Mouse (Mus musculus): ENCODE measurements at regions not wholly inside any gene's neighbourhood (a gene's known extent, or its start where the extent isn't known, plus 50 kb on each side); places are given as distances from the start of the nearest gene placed in this dataset.

GRCm38 (mm10) chr2:179007766-179008165 is 434.5 kb upstream of the Cdh4 start:
- Histone ChIP-seq H3K79me2 (replicated peaks; ENCODE audit: control insufficient read depth, extremely low read depth, insufficient read depth, poor library complexity, severe bottlenecking) (no peaks in the 10 kb centered on the region), H3K9me3 (replicated peaks; ENCODE audit: low read length) (peaks cover 68% of the 10 kb centered on the region), H3K36me3 (replicated peaks in 1 of 2; ENCODE audit: control insufficient read depth in 1 of 2, insufficient read depth in 1 of 2, low read length in 1 of 2) (no peaks in the 10 kb centered on the region), H3K9ac (ENCODE audit: insufficient read depth, low read depth) (no peak overlapping the region), H3K4me3 (replicated peaks in 1 of 3; ENCODE audit: low read depth in 2 of 3, low read length in 2 of 3, poor library complexity in 1 of 3) (peak overlapping the region in 1 of 3 experiments; percentile 5), H3K27ac (ENCODE audit: insufficient read depth, low read depth) (no peak overlapping the region), H3K27me3 (replicated peaks) (no peaks in the 10 kb centered on the region), H3K4me2 (ENCODE audit: insufficient read depth, low read depth, poor library complexity, severe bottlenecking) (no peak overlapping the region), H3K4me1 (ENCODE audit: control insufficient read depth in 1 of 2, insufficient read depth in 2 of 2) (no peaks in the 10 kb centered on the region)
- no peak for TF ChIP-seq GABPA (IDR thresholded peaks at IDR 0.05; ENCODE audit: insufficient replicate concordance, low read depth, low read length)
- no peak for TF ChIP-seq TCF12 (IDR thresholded peaks at IDR 0.05; ENCODE audit: low read depth, low read length)
- no peak for TF ChIP-seq MXI1 (IDR thresholded peaks at IDR 0.05; ENCODE audit: low read depth, low read length)
- dilution Hi-C loops (cut with MboI; ENCODE audit: extremely low pct_ligation_motif_present, extremely low pct_unique_long_range_greater_than_20kb, low sequenced_read_pairs), result no loop called here
- no peak for DNase-seq (ENCODE audit: extremely low read depth)
- in situ Hi-C loops (cut with MboI; ENCODE audit: low pct_ligation_motif_present, low pct_unique_long_range_greater_than_20kb, low sequenced_read_pairs), result no loop called here

- no peak overlapping the region for H3K4me3 ChIP-seq (replicated peaks in 1 of 3; ENCODE audit: low read depth in 2 of 3, low read length in 2 of 3, poor library complexity in 1 of 3)
- H3K4me2 ChIP-seq (ENCODE audit: insufficient read depth, low read depth, poor library complexity, severe bottlenecking), result no peak overlapping the region
- no peaks in the 10 kb centered on the region for H3K79me2 ChIP-seq (replicated peaks; ENCODE audit: control insufficient read depth, extremely low read depth, insufficient read depth, poor library complexity, severe bottlenecking)
- no peak for DNase-seq (ENCODE audit: extremely low read depth)
- TF ChIP-seq RCOR1 (conservative IDR thresholded peaks at IDR 0.05; ENCODE audit: low read depth, low read length) (no peak), CHD2 (IDR thresholded peaks at IDR 0.05; ENCODE audit: low read length) (no peak), MXI1 (IDR thresholded peaks at IDR 0.05; ENCODE audit: low read depth, low read length) (no peak), NRF1 (IDR thresholded peaks at IDR 0.05; ENCODE audit: low read depth, low read length) (no peak), RAD21 (IDR thresholded peaks at IDR 0.05; ENCODE audit: low read depth, low read length) (no peak), CHD1 (IDR thresholded peaks at IDR 0.05; ENCODE audit: low read depth, low read length) (no peak), BHLHE40 (IDR thresholded peaks at IDR 0.05; ENCODE audit: low read depth, low read length) (no peak), ZNF384 (IDR thresholded peaks at IDR 0.05; ENCODE audit: low read depth, low read length) (no peak), MEF2A (IDR thresholded peaks at IDR 0.05; ENCODE audit: borderline replicate concordance, low read depth, low read length) (no peak), JUN (IDR thresholded peaks at IDR 0.05; ENCODE audit: insufficient read depth, low read depth, low read length) (no peak), E2F4 (IDR thresholded peaks at IDR 0.05; ENCODE audit: insufficient replicate concordance, low read depth, low read length) (no peak), CTCF (conservative IDR thresholded peaks at IDR 0.05 in 1 of 2, IDR thresholded peaks at IDR 0.05 in 1 of 2; ENCODE audit: low read depth in 2 of 2, low read length in 2 of 2) (no peak), TBP (conservative IDR thresholded peaks at IDR 0.05; ENCODE audit: low read depth, low read length) (no peak), JUND (conservative IDR thresholded peaks at IDR 0.05; ENCODE audit: low read depth, low read length) (no peak), USF1 (IDR thresholded peaks at IDR 0.05; ENCODE audit: low read depth, low read length) (no peak), HCFC1 (IDR thresholded peaks at IDR 0.05; ENCODE audit: low read depth, low read length) (no peak), POLR2A (IDR thresholded peaks at IDR 0.05; ENCODE audit: low read depth, low read length) (no peak)
- in situ Hi-C loops (cut with MboI; ENCODE audit: low pct_ligation_motif_present, low pct_unique_long_range_greater_than_20kb, low sequenced_read_pairs) (no loop called here), dilution Hi-C loops (cut with MboI; ENCODE audit: extremely low pct_ligation_motif_present, extremely low pct_unique_long_range_greater_than_20kb, low sequenced_read_pairs) (no loop called here)
- peaks cover 83% of the 10 kb centered on the region for H3K9me3 ChIP-seq (replicated peaks; ENCODE audit: low read length)
- no peaks in the 10 kb centered on the region for H3K27me3 ChIP-seq (replicated peaks)
- no peak overlapping the region for H3K27ac ChIP-seq (ENCODE audit: insufficient read depth, low read depth)
- no peak overlapping the region for H3K9ac ChIP-seq (ENCODE audit: insufficient read depth, low read depth)
- H3K36me3 ChIP-seq (replicated peaks in 1 of 2; ENCODE audit: control insufficient read depth in 1 of 2, insufficient read depth in 1 of 2, low read length in 1 of 2), result no peaks in the 10 kb centered on the region
- H3K4me1 ChIP-seq (ENCODE audit: control insufficient read depth in 1 of 2, insufficient read depth in 2 of 2), result no peaks in the 10 kb centered on the region
Measured at GRCm38 (mm10) chr2:179013891-179014593, 428.2 kb upstream of the Cdh4 start.
